Mouse (Mus musculus) ES-Bruce4 (cell line): ENCODE results near the gene Krt24. TPM values are rescaled to one million over a fixed set of nuclear protein-coding genes. Genes with fewer than 3 reads are reported as not detected.

ENCODE experiments used
- H3K27ac ChIP-seq: 2 replicates; pipeline ENCODE4 v1.5.1; 2012; ENCODE audit warnings: low read length, inconsistent platforms; ENCODE audit not compliant: insufficient read depth
- H3K27me3 ChIP-seq: 2 replicates; pipeline ENCODE4 v1.6.1; 2012; ENCODE audit warnings: mild to moderate bottlenecking, low read length, inconsistent platforms; ENCODE audit not compliant: control insufficient read depth, poor library complexity, insufficient read depth, severe bottlenecking
- H3K36me3 ChIP-seq: 2 replicates; pipeline ENCODE4 v1.6.1; 2012; ENCODE audit warnings: inconsistent platforms, mild to moderate bottlenecking, low read length, moderate library complexity; ENCODE audit not compliant: control insufficient read depth, poor library complexity, insufficient read depth, severe bottlenecking
- H3K4me1 ChIP-seq: one replicate; pipeline ENCODE4 v1.8.1; 2011; ENCODE audit warnings: low read length; ENCODE audit not compliant: control insufficient read depth, insufficient read depth
- H3K4me3 ChIP-seq: 2 replicates; pipeline ENCODE4 v1.5.1; 2011; ENCODE audit warnings: low read depth, mild to moderate bottlenecking, low read length
- H3K9ac ChIP-seq: 2 replicates; pipeline ENCODE4 v1.6.1; 2012; ENCODE audit warnings: low read depth, mild to moderate bottlenecking, inconsistent platforms; ENCODE audit not compliant: poor library complexity, severe bottlenecking
- H3K9me3 ChIP-seq: replicated peaks from 2 replicates; pipeline ENCODE4 v1.6.1; 2012; ENCODE audit warnings: mild to moderate bottlenecking, low read length, inconsistent platforms; ENCODE audit not compliant: control insufficient read depth, poor library complexity, insufficient read depth, severe bottlenecking
- CTCF ChIP-seq: IDR thresholded peaks from one replicate; pipeline ENCODE4 v1.8.1; 2011; ENCODE audit warnings: low read depth, low read length
- EP300 ChIP-seq: IDR thresholded peaks from 2 replicates; pipeline ENCODE4 v1.6.1; 2011; ENCODE audit warnings: low read depth, low read length; ENCODE audit not compliant: insufficient read depth
- POLR2A ChIP-seq: IDR thresholded peaks from one replicate; pipeline ENCODE4 v1.8.1; 2011; ENCODE audit warnings: low read length; ENCODE audit not compliant: insufficient read depth
- polyA plus RNA-seq: library from polyadenylated mRNA; stranded (reverse); fragments of >200 nt; gene quantifications from 2 replicates; pipeline ENCODE4 v1.2.4, GENCODE M21; 2011; ENCODE audit warnings: low read depth; ENCODE audit not compliant: missing spikeins, insufficient read depth, insufficient read length

Gene Krt24
- polyA plus RNA-seq, 1 experiment = not detected

DNA sequence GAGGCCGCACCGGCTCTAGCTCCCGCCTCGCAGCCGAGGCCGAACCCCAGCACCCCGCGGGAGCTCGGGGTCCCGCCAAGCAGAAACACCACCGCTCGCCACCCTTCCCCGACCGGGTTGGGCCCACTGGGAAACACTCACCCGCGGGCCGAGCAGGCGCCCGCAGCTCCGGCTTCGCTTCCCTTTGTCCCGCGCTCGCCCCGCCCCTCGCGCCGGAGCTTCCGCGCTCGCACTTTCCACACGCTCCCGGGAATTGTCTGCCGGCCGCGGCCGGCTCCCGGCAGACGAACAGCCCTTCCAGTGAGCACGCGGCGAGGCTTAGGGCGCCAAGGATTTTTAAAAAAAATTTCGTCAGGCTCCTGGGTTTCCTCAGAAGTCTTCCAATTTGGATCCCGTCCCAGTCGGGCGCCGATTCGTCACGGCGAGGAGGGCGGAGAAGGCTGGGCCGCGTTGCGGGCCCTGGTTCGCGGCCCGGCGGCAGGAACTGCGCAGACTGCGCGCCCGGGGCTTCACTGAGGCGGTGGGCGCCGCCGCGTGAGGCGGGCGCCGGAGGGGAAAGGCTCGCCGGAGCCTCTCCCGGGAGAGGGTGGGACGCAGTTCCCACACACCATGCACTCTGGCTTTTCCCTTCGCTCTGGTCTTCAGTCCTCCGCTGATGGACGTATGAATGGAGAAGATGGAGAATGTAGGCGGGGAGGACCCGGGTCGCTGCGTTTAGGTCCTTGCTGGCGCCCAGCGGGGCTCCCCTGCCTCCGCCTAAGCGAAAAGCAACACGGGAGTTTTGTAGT lies 54.6 kb downstream of the Krt24 start, which contains the start of gene Smarce1:
TSS of gene Smarce1 (minus strand) at position 757 of the 788 bp plus-strand sequence.
- Histone ChIP-seq H3K4me1 (peaks cover 2% of the 10 kb centered on the region), H3K36me3 (peaks cover 19% of the 10 kb centered on the region), H3K4me3 (peak within 1 kb of the TSS; percentile 94), H3K27ac (peak within 1 kb of the TSS; percentile 71), H3K9ac (peak within 1 kb of the TSS; percentile 98), H3K27me3 (no peaks in the 10 kb centered on the region), H3K9me3 (no peaks in the 10 kb centered on the region)
- TF ChIP-seq CTCF (no peak), EP300 (no peak), POLR2A (no peak)

Other genes starting within 250 kb of the Krt24 start
- gene Igfbp4, start 244.0 kb downstream of the Krt24 start, polyA plus RNA-seq = 47.6 and 51.4 TPM in 2 replicates
- 12.8 and 13.9 TPM in 2 replicates for gene Tns4, start 196.0 kb downstream of the Krt24 start, polyA plus RNA-seq
- not detected in 2 replicates for gene Ccr7, start 130.2 kb downstream of the Krt24 start, polyA plus RNA-seq
- 159 and 181 TPM in 2 replicates for gene Smarce1, start 54.2 kb downstream of the Krt24 start, polyA plus RNA-seq
- gene Krt222, start 41.2 kb downstream of the Krt24 start, polyA plus RNA-seq = 0.19 TPM in 1 of 2 replicates, not detected in the other
- not detected in 2 replicates for gene Krt25, start 37.7 kb upstream of the Krt24 start, polyA plus RNA-seq
- not detected in 2 replicates for gene Krt26, start 52.7 kb upstream of the Krt24 start, polyA plus RNA-seq
- gene Krt27, start 65.8 kb upstream of the Krt24 start, polyA plus RNA-seq = not detected in 2 replicates
- gene Krt28, start 89.6 kb upstream of the Krt24 start, polyA plus RNA-seq = not detected in 2 replicates
- 4.1 and 7.1 TPM in 2 replicates for gene Krt10, start 104.1 kb upstream of the Krt24 start, polyA plus RNA-seq
- not detected in 2 replicates for gene Krt12, start 137.0 kb upstream of the Krt24 start, polyA plus RNA-seq
- 1.7 and 2.2 TPM in 2 replicates for gene Krt20, start 152.9 kb upstream of the Krt24 start, polyA plus RNA-seq
- gene Krt23, start 207.9 kb upstream of the Krt24 start, polyA plus RNA-seq = not detected in 2 replicates
- gene Krt39, start 236.1 kb upstream of the Krt24 start, polyA plus RNA-seq = not detected in 2 replicates